Comparison of ENCODE assay signal across 24 mouse cellular contexts in the genomic region with DNA sequence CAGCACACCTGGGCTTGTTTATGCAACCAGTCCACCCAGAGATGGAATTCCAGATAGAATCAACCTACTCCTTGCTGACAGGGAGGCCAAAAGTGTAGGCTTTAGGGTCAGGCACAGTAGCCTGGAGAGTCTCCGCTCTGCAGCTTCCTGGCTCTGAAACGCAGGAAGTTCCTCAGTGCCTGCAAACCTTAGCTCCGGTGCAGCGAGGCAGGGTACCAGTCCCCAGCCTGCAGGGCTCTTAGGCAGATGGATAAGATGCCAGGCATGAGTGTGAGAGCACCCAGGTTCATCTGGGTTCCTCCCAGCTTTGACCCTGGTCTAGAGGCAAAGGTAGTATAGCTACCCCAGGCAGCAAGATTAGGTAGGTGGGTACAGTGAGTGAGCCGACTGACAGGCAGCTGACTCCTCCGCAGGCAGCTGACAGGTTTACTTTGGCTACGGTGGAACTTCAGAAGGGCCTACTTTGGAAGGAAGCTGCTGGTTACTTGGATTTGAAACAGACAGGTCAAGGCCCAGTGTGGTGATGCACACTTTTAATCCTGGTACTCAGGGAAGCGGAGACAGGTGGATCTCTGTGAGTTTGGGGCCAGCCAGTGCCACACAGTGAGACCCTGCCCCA. TPM values are rescaled to one million over a fixed set of nuclear protein-coding genes. Genes with fewer than 3 reads are reported as not detected.
DNase-seq lines count a peak whose midpoint lies in the region; ATAC-seq and TF ChIP-seq lines count a peak whose summit lies in the region.
"Had no signal": no experiment of that assay in that cellular context is flagged by ENCODE, and none has a peak within 500 bp of the region (broad histone marks: within the 10 kb centered on the region; RNA-seq: fewer than 3 reads in every experiment).

No protein-coding gene starts in this region.

- no peak for ATAC-seq in hindbrain, embryonic 11.5 days (ENCODE audit: low FRiP score)
- ATAC-seq in hindbrain, embryonic 14.5 days (ENCODE audit: low FRiP score): no peak
- ATAC-seq in neural tube, embryonic 15.5 days (ENCODE audit: low FRiP score): no peak
- ATAC-seq in intestine, embryonic 16.5 days: no peak
- ATAC-seq: activated CD4-positive, CD25-positive, alpha-beta regulatory T cell, adult 4 months; forebrain, embryonic 14.5 days; lung, postnatal 0 days had no signal

- H3K27ac ChIP-seq in hindbrain, embryonic 11.5 days (ENCODE audit: low read depth, low read length): no peak overlapping the region
- H3K27ac ChIP-seq in hindbrain, embryonic 14.5 days: no peak overlapping the region
- no peak overlapping the region for H3K27ac ChIP-seq in neural tube, embryonic 15.5 days (replicated peaks)
- no peak overlapping the region for H3K27ac ChIP-seq in intestine, embryonic 16.5 days (ENCODE audit: low read length)
- no peak overlapping the region for H3K27ac ChIP-seq in olfactory bulb, adult 2 months (ENCODE audit: insufficient read depth, low read depth, low read length)
- H3K27ac ChIP-seq: limb, embryonic 12.5 days; midbrain, embryonic 10.5 days had no signal

- H3K9me3 ChIP-seq in hindbrain, embryonic 11.5 days (ENCODE audit: control insufficient read depth, low read length): no peaks in the 10 kb centered on the region
- no peaks in the 10 kb centered on the region for H3K9me3 ChIP-seq in hindbrain, embryonic 14.5 days (ENCODE audit: control insufficient read depth, low read length)
- H3K9me3 ChIP-seq in neural tube, embryonic 15.5 days (replicated peaks): no peaks in the 10 kb centered on the region
- no peaks in the 10 kb centered on the region for H3K9me3 ChIP-seq in intestine, embryonic 16.5 days (ENCODE audit: control insufficient read depth, low read length)
- H3K9me3 ChIP-seq: limb, embryonic 12.5 days; midbrain, embryonic 10.5 days had no signal

- peaks cover 15% of the 10 kb centered on the region for H3K27me3 ChIP-seq in hindbrain, embryonic 11.5 days (ENCODE audit: control insufficient read depth, insufficient read depth, low read length)
- peaks cover 33% of the 10 kb centered on the region for H3K27me3 ChIP-seq in hindbrain, embryonic 14.5 days (ENCODE audit: control insufficient read depth, insufficient read depth, low read length)
- peaks cover 33% of the 10 kb centered on the region for H3K27me3 ChIP-seq in neural tube, embryonic 15.5 days (replicated peaks)
- H3K27me3 ChIP-seq in intestine, embryonic 16.5 days (replicated peaks; ENCODE audit: control insufficient read depth, insufficient read depth, low read length): no peaks in the 10 kb centered on the region

- no peak for TF ChIP-seq CTCF in olfactory bulb, adult 2 months (IDR thresholded peaks at IDR 0.05; ENCODE audit: insufficient read depth, low read depth, low read length)

- H3K36me3 ChIP-seq in hindbrain, embryonic 11.5 days (ENCODE audit: control insufficient read depth, insufficient read depth, low read length): no peaks in the 10 kb centered on the region
- H3K36me3 ChIP-seq in hindbrain, embryonic 14.5 days (replicated peaks; ENCODE audit: control insufficient read depth, insufficient read depth): no peaks in the 10 kb centered on the region
- H3K36me3 ChIP-seq in neural tube, embryonic 15.5 days: no peaks in the 10 kb centered on the region
- H3K36me3 ChIP-seq in intestine, embryonic 16.5 days (ENCODE audit: control insufficient read depth, insufficient read depth, low read length): 0 out of 2 replicates have a peak, but pooled peaks cover 2% of the 10 kb centered on the region
- H3K36me3 ChIP-seq: limb, embryonic 12.5 days; midbrain, embryonic 10.5 days had no signal

- peaks cover 13% of the 10 kb centered on the region for H3K4me1 ChIP-seq in hindbrain, embryonic 11.5 days (replicated peaks; ENCODE audit: control insufficient read depth, insufficient read depth, low read length)
- peaks cover 22% of the 10 kb centered on the region for H3K4me1 ChIP-seq in hindbrain, embryonic 14.5 days (replicated peaks; ENCODE audit: control insufficient read depth, insufficient read depth, low read length)
- H3K4me1 ChIP-seq in neural tube, embryonic 15.5 days: peaks cover 49% of the 10 kb centered on the region
- H3K4me1 ChIP-seq in intestine, embryonic 16.5 days (ENCODE audit: control insufficient read depth, insufficient read depth, low read length): peaks cover 45% of the 10 kb centered on the region
- H3K4me1 ChIP-seq in olfactory bulb, adult 2 months (ENCODE audit: control insufficient read depth, insufficient read depth, low read length): peaks cover 30% of the 10 kb centered on the region

- 0 out of 2 replicates have a peak, but pooled peaks have one; percentile 10 for TF ChIP-seq POLR2A in olfactory bulb, adult 2 months (IDR thresholded peaks at IDR 0.05; ENCODE audit: insufficient read depth, low read depth, low read length)

- no peak overlapping the region for H3K4me3 ChIP-seq in hindbrain, embryonic 11.5 days (ENCODE audit: low read depth, low read length)
- H3K4me3 ChIP-seq in hindbrain, embryonic 14.5 days (replicated peaks; ENCODE audit: low read length): no peak overlapping the region
- H3K4me3 ChIP-seq in neural tube, embryonic 15.5 days (replicated peaks): no peak overlapping the region
- H3K4me3 ChIP-seq in intestine, embryonic 16.5 days (ENCODE audit: low read length): no peak overlapping the region
- H3K4me3 ChIP-seq in olfactory bulb, adult 2 months (ENCODE audit: insufficient read depth, low read depth, low read length): no peak overlapping the region
- H3K4me3 ChIP-seq: limb, embryonic 12.5 days; midbrain, embryonic 10.5 days had no signal

- H3K9ac ChIP-seq in hindbrain, embryonic 11.5 days (ENCODE audit: low read depth, low read length): 0 out of 2 replicates have a peak overlapping the region, but pooled peaks have one; percentile 8
- H3K9ac ChIP-seq in hindbrain, embryonic 14.5 days: no peak overlapping the region
- 0 out of 2 replicates have a peak overlapping the region, but pooled peaks have one; percentile 7 for H3K9ac ChIP-seq in neural tube, embryonic 15.5 days (replicated peaks)
- H3K9ac ChIP-seq in intestine, embryonic 16.5 days (ENCODE audit: low read depth, low read length): peak overlapping the region; percentile 3; the same call in 1 of the 2 replicates
- H3K9ac ChIP-seq: limb, embryonic 12.5 days had no signal

- DNase-seq in hindbrain, embryonic 11.5 days (ENCODE audit: low spot score): no peak
- DNase-seq in hindbrain, embryonic 14.5 days (ENCODE audit: low spot score): no peak
- no peak for DNase-seq in neural tube, embryonic 10.5 days (ENCODE audit: extremely low spot score, low spot score)
- no peak for DNase-seq in frontal cortex, adult 2 months (ENCODE audit: extremely low spot score in 1 of 2, low spot score in 1 of 2)
- DNase-seq: adrenal gland, adult 8-10 months; B cell, adult 2 months; cerebellum, adult 18-20 months; cerebellum, postnatal 14 days; gastrocnemius, postnatal 36 days; heart, postnatal 36 days; kidney, postnatal 14 days; layer of hippocampus, postnatal 36 days; retina, postnatal 1 day; right cerebral cortex, postnatal 25 days; thymus, adult 18-20 months had no signal

- 83% methylated on average over 8 of the region's 8 CpGs for WGBS in hindbrain, embryonic 11.5 days
- WGBS in hindbrain, embryonic 14.5 days: 90% methylated on average over 8 of the region's 8 CpGs
- WGBS in neural tube, embryonic 15.5 days: 90% methylated on average over 8 of the region's 8 CpGs
- 72% methylated on average over 8 of the region's 8 CpGs for WGBS in intestine, embryonic 16.5 days
- WGBS in olfactory bulb, adult 2 months: 79% methylated on average over 8 of the region's 8 CpGs

- no peak overlapping the region for H3K4me2 ChIP-seq in hindbrain, embryonic 11.5 days (replicated peaks; ENCODE audit: low read depth, low read length)
- no peak overlapping the region for H3K4me2 ChIP-seq in hindbrain, embryonic 14.5 days (replicated peaks)
- no peak overlapping the region for H3K4me2 ChIP-seq in neural tube, embryonic 15.5 days
- peak overlapping the region; percentile 21; the same call in 1 of the 2 replicates for H3K4me2 ChIP-seq in intestine, embryonic 16.5 days (ENCODE audit: low read depth, low read length)
- H3K4me2 ChIP-seq: limb, embryonic 12.5 days had no signal

RNA-seq across cellular contexts. Expression of a gene that starts 4.6 kb away (rescaled TPM):
- polyA plus RNA-seq in hindbrain, embryonic 11.5 days (2014; fragmentation: Nextera tagmentation; extraction: Ambion mirVana): 29.5 and 33.7 TPM in 2 replicates
- polyA plus RNA-seq in hindbrain, embryonic 14.5 days (2014; fragmentation: Nextera tagmentation; extraction: Ambion mirVana): 60.5 and 65.9 TPM in 2 replicates
- polyA plus RNA-seq in neural tube, embryonic 15.5 days (2015; fragmentation: Nextera tagmentation; extraction: Ambion mirVana): 45.5 and 80.6 TPM in 2 replicates
- 380 and 424 TPM in 2 replicates for polyA plus RNA-seq in intestine, embryonic 16.5 days (2015; fragmentation: Nextera tagmentation; extraction: Ambion mirVana)
- polyA plus RNA-seq in olfactory bulb, adult 2 months (2012; ENCODE audit: insufficient read depth, insufficient read length, low replicate concordance, missing spikeins): 241 TPM in 1 of 2 replicates, not detected in the other
- polyA plus RNA-seq in frontal cortex, adult 2 months (2012; rRNA removed): 85.4 and 93.7 TPM in 2 replicates

RNA-seq across cellular contexts. Expression of a gene that starts 19.5 kb away (rescaled TPM):
- polyA plus RNA-seq in hindbrain, embryonic 11.5 days (2014; fragmentation: Nextera tagmentation; extraction: Ambion mirVana): 7.2 and 7.3 TPM in 2 replicates
- 10.7 and 11.7 TPM in 2 replicates for polyA plus RNA-seq in hindbrain, embryonic 14.5 days (2014; fragmentation: Nextera tagmentation; extraction: Ambion mirVana)
- 11.7 TPM in 2 replicates for polyA plus RNA-seq in neural tube, embryonic 15.5 days (2015; fragmentation: Nextera tagmentation; extraction: Ambion mirVana)
- 11.6 and 13.2 TPM in 2 replicates for polyA plus RNA-seq in intestine, embryonic 16.5 days (2015; fragmentation: Nextera tagmentation; extraction: Ambion mirVana)
- polyA plus RNA-seq in olfactory bulb, adult 2 months (2012; ENCODE audit: insufficient read depth, insufficient read length, low replicate concordance, missing spikeins): not detected in 2 replicates
- 10.2 and 10.4 TPM in 2 replicates for polyA plus RNA-seq in frontal cortex, adult 2 months (2012; rRNA removed)

RNA-seq across cellular contexts. Expression of a gene that starts 19.9 kb away (rescaled TPM):
- 19.5 and 20.1 TPM in 2 replicates for polyA plus RNA-seq in hindbrain, embryonic 11.5 days (2014; fragmentation: Nextera tagmentation; extraction: Ambion mirVana)
- polyA plus RNA-seq in hindbrain, embryonic 14.5 days (2014; fragmentation: Nextera tagmentation; extraction: Ambion mirVana): 18.2 and 20.0 TPM in 2 replicates
- polyA plus RNA-seq in neural tube, embryonic 15.5 days (2015; fragmentation: Nextera tagmentation; extraction: Ambion mirVana): 22.0 and 22.8 TPM in 2 replicates
- polyA plus RNA-seq in intestine, embryonic 16.5 days (2015; fragmentation: Nextera tagmentation; extraction: Ambion mirVana): 24.9 and 26.5 TPM in 2 replicates
- polyA plus RNA-seq in olfactory bulb, adult 2 months (2012; ENCODE audit: insufficient read depth, insufficient read length, low replicate concordance, missing spikeins): not detected in 2 replicates
- 36.2 and 36.9 TPM in 2 replicates for polyA plus RNA-seq in frontal cortex, adult 2 months (2012; rRNA removed)

RNA-seq across cellular contexts. Expression of a gene that starts 33.9 kb away (rescaled TPM):
- 0.22 TPM in 1 of 2 replicates, not detected in the other for polyA plus RNA-seq in hindbrain, embryonic 11.5 days (2014; fragmentation: Nextera tagmentation; extraction: Ambion mirVana)
- not detected in 2 replicates for polyA plus RNA-seq in hindbrain, embryonic 14.5 days (2014; fragmentation: Nextera tagmentation; extraction: Ambion mirVana)
- polyA plus RNA-seq in neural tube, embryonic 15.5 days (2015; fragmentation: Nextera tagmentation; extraction: Ambion mirVana): 0.20 and 0.27 TPM in 2 replicates
- 1.2 and 1.6 TPM in 2 replicates for polyA plus RNA-seq in intestine, embryonic 16.5 days (2015; fragmentation: Nextera tagmentation; extraction: Ambion mirVana)
- polyA plus RNA-seq in olfactory bulb, adult 2 months (2012; ENCODE audit: insufficient read depth, insufficient read length, low replicate concordance, missing spikeins): not detected in 2 replicates
- 0.12 and 0.29 TPM in 2 replicates for polyA plus RNA-seq in frontal cortex, adult 2 months (2012; rRNA removed)
- polyA plus RNA-seq: forebrain, embryonic 14.5 days; neural tube, embryonic 11.5 days had no signal

Comparison
In these comparisons a context has a peak if more than half of its experiments do, and no peak if none do; other contexts are left out.
1. RNA of a gene that starts 19.9 kb away (polyA plus RNA-seq): 36.2 to 36.9 TPM in frontal cortex, adult 2 months, 24.9 to 26.5 TPM in intestine, embryonic 16.5 days, 22.0 to 22.8 TPM in neural tube, embryonic 15.5 days, 18.2 to 20.0 TPM in hindbrain, embryonic 14.5 days and 19.5 to 20.1 TPM in hindbrain, embryonic 11.5 days; not detected in olfactory bulb, adult 2 months; every median in the first group is over 10 times any median in the second.